Mouse (Mus musculus): ENCODE data around the gene Pdf.

GRCm38 (mm10) chr8:107065511-107066496 is 17.4 kb upstream of the Pdf start, which contains the start of gene Tmed6:
- TF ChIP-seq CTCF (IDR thresholded peaks at IDR 0.05) (no peak), EP300 (IDR thresholded peaks at IDR 0.05) (no peak)
